Mouse (Mus musculus): Measurements from ENCODE around the gene Msrb3.

The Msrb3 gene

GRCm38 (mm10) chr10:120810832-120811571, 87.9 kb downstream of the Msrb3 start:
- in situ Hi-C loops (cut with MboI, MseI): no loop called here

- in situ Hi-C loops (cut with MboI, MseI): no loop called here
These were observed 88.7 kb downstream of the Msrb3 start for GRCm38 (mm10) chr10:120810053-120810696.

- in situ Hi-C loops (cut with MboI, MseI): no loop called here
These were observed 90.7 kb downstream of the Msrb3 start for GRCm38 (mm10) chr10:120808167-120808566.

- in situ Hi-C loops (cut with MboI, MseI): no loop called here
These were observed 97.8 kb downstream of the Msrb3 start for GRCm38 (mm10) chr10:120801127-120801526.

- in situ Hi-C loops (cut with MboI, MseI): no loop called here
These were observed 99.4 kb downstream of the Msrb3 start for GRCm38 (mm10) chr10:120799479-120799878.

GRCm38 (mm10) chr10:120796749-120797148, 102.2 kb downstream of the Msrb3 start:
- in situ Hi-C loops (cut with MboI, MseI): no loop called here

GRCm38 (mm10) chr10:120794391-120794817, 104.5 kb downstream of the Msrb3 start:
- in situ Hi-C loops (cut with MboI, MseI): no loop called here

GRCm38 (mm10) chr10:120792191-120792765, 106.6 kb downstream of the Msrb3 start:
- in situ Hi-C loops (cut with MboI, MseI): no loop called here

GRCm38 (mm10) chr10:120791438-120791837, 107.5 kb downstream of the Msrb3 start:
- in situ Hi-C loops (cut with MboI, MseI): no loop called here

- in situ Hi-C loops (cut with MboI, MseI): no loop called here
These were observed 111.7 kb downstream of the Msrb3 start for GRCm38 (mm10) chr10:120787202-120787601.

- in situ Hi-C loops (cut with MboI, MseI): no loop called here
These were observed 114.4 kb downstream of the Msrb3 start for GRCm38 (mm10) chr10:120784516-120784915.

- in situ Hi-C loops (cut with MboI, MseI): no loop called here
These were observed 115.5 kb downstream of the Msrb3 start for GRCm38 (mm10) chr10:120783393-120783792.

- in situ Hi-C loops (cut with MboI, MseI): no loop called here
These were observed 121.4 kb downstream of the Msrb3 start for GRCm38 (mm10) chr10:120777499-120777898.

GRCm38 (mm10) chr10:120775361-120775760, 123.5 kb downstream of the Msrb3 start:
- in situ Hi-C loops (cut with MboI, MseI): no loop called here

GRCm38 (mm10) chr10:120767418-120767817, 131.5 kb downstream of the Msrb3 start:
- in situ Hi-C loops (cut with MboI, MseI): no loop called here

GRCm38 (mm10) chr10:120765398-120765797, 133.5 kb downstream of the Msrb3 start:
- in situ Hi-C loops (cut with MboI, MseI): no loop called here

- in situ Hi-C loops (cut with MboI, MseI): no loop called here
These were observed 135.0 kb downstream of the Msrb3 start for GRCm38 (mm10) chr10:120763656-120764466.

- in situ Hi-C loops (cut with MboI, MseI): no loop called here
These were observed 135.9 kb downstream of the Msrb3 start for GRCm38 (mm10) chr10:120762958-120763357.

- in situ Hi-C loops (cut with MboI, MseI): no loop called here
These were observed 138.2 kb downstream of the Msrb3 start for GRCm38 (mm10) chr10:120760679-120761078.

- in situ Hi-C loops (cut with MboI, MseI): loop anchor here (10.0 kb wide), 1 partner anchor 845 kb away; no protein-coding TSS in a partner anchor
These were observed 139.0 kb downstream of the Msrb3 start for GRCm38 (mm10) chr10:120759883-120760282.

GRCm38 (mm10) chr10:120752454-120752853, 146.4 kb downstream of the Msrb3 start:
- in situ Hi-C loops (cut with MboI, MseI): loop anchor here (10.0 kb wide), 1 partner anchor 838 kb away; no protein-coding TSS in a partner anchor

GRCm38 (mm10) chr10:120751821-120752261, 147.1 kb downstream of the Msrb3 start:
- in situ Hi-C loops (cut with MboI, MseI): loop anchor here (10.0 kb wide), 1 partner anchor 837 kb away; no protein-coding TSS in a partner anchor
